ENCODE assay signal across 14 mouse cellular contexts in the genomic region with DNA sequence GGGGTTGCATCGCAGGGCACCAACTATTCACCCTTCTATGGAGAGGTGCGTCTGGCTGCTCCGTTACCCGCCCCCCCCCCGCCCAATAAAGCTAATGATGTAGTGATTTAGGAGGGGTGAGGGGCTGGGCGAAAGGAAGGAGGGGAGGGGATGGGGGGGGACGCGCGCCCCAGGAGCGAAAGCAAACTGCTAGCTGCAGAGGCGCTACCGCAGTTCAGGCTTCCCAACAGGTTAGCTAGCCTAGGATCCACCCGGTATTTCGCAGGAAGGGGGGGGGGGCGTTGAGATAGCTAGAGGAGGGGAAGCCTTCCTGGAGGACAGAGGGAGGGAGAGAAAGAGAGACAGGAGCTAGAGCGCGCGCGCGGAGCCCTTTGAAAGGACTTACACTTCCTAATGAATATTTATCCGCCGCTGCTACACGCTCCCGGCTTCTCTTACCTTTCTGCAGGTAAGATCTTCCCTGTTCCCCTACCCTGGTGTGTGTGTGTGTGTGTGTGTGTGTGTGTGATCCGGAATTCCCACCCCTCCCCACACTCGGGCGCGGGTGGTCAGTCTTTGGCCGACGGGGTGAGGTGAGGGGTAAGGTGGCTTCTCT. TPM values are rescaled to one million over a fixed set of nuclear protein-coding genes. Genes with fewer than 3 reads are reported as not detected.
DNase-seq lines count a peak whose midpoint lies in the region; ATAC-seq and TF ChIP-seq lines count a peak whose summit lies in the region.
"Had no signal": no experiment of that assay in that cellular context is flagged by ENCODE, and none has a peak within 500 bp of the region (broad histone marks: within the 10 kb centered on the region; RNA-seq: fewer than 3 reads in every experiment).

Gene Six3, plus strand, starts transcription at position 343 of the 595 bp plus-strand sequence.

- ATAC-seq in forebrain, embryonic 11.5 days (replicated peaks; ENCODE audit: low FRiP score): no peak
- ATAC-seq in midbrain, embryonic 11.5 days (ENCODE audit: low FRiP score): no peak
- no peak for ATAC-seq in cerebellum, adult (ENCODE audit: insufficient number of reproducible peaks, low FRiP score, low TSS enrichment)
- ATAC-seq: intestine, embryonic 16.5 days had no signal

- no peak within 1 kb of the TSS for H3K27ac ChIP-seq in ES-Bruce4 (ENCODE audit: insufficient read depth, low read length)
- peak within 1 kb of the TSS; percentile 68 for H3K27ac ChIP-seq in forebrain, embryonic 11.5 days (ENCODE audit: low read depth, low read length)
- H3K27ac ChIP-seq in midbrain, embryonic 11.5 days (ENCODE audit: low read depth, low read length): no peak within 1 kb of the TSS
- H3K27ac ChIP-seq: liver, embryonic 14.5 days had no signal

- no peak within 1 kb of the TSS for H3K9ac ChIP-seq in ES-Bruce4 (ENCODE audit: low read depth, poor library complexity, severe bottlenecking)
- H3K9ac ChIP-seq in forebrain, embryonic 11.5 days (ENCODE audit: low read length): peak within 1 kb of the TSS; percentile 61
- H3K9ac ChIP-seq in midbrain, embryonic 11.5 days (ENCODE audit: low read length): no peak within 1 kb of the TSS
- H3K9ac ChIP-seq: liver, embryonic 14.5 days had no signal

- TF ChIP-seq POLR2A in ES-Bruce4 (IDR thresholded peaks at IDR 0.05; ENCODE audit: insufficient read depth, low read length): no peak

- no peak for TF ChIP-seq CTCF in ES-Bruce4 (IDR thresholded peaks at IDR 0.05; ENCODE audit: low read depth, low read length)

- WGBS in forebrain, embryonic 11.5 days: under 1% methylated on average over 28 of the region's 30 CpGs
- 2% methylated on average over 29 of the region's 30 CpGs for WGBS in midbrain, embryonic 11.5 days

- peak; percentile 67 for DNase-seq in R1 (ENCODE audit: low read depth, low spot score)
- DNase-seq in forebrain, embryonic 11.5 days (ENCODE audit: low spot score): peak; percentile 59
- peak; percentile 92 for DNase-seq in midbrain, embryonic 11.5 days (ENCODE audit: low spot score, missing footprints)
- no peak for DNase-seq in cerebellum, postnatal 25 days
- DNase-seq in neural tube, embryonic 10.5 days (ENCODE audit: extremely low spot score, low spot score): no peak
- DNase-seq in ovary, adult 18-20 months (ENCODE audit: low spot score): no peak
- DNase-seq: adrenal gland, postnatal 36 days; cerebellum, adult 11-12 months; heart, adult 18-20 months had no signal

- H3K27me3 ChIP-seq in ES-Bruce4 (ENCODE audit: control insufficient read depth, insufficient read depth, low read length, poor library complexity, severe bottlenecking): peaks cover 60% of the 10 kb centered on the region
- H3K27me3 ChIP-seq in forebrain, embryonic 11.5 days (ENCODE audit: control insufficient read depth, insufficient read depth, low read length): peaks cover 84% of the 10 kb centered on the region
- H3K27me3 ChIP-seq in midbrain, embryonic 11.5 days (ENCODE audit: control insufficient read depth, insufficient read depth, low read length): peaks cover 99% of the 10 kb centered on the region

- peak within 1 kb of the TSS; percentile 71 for H3K4me2 ChIP-seq in forebrain, embryonic 11.5 days (ENCODE audit: low read depth, low read length, severe bottlenecking)
- peak within 1 kb of the TSS; percentile 34; the same call in 1 of the 2 replicates for H3K4me2 ChIP-seq in midbrain, embryonic 11.5 days

- H3K4me3 ChIP-seq in ES-Bruce4 (ENCODE audit: low read depth, low read length): peak within 1 kb of the TSS; percentile 39
- peak within 1 kb of the TSS; percentile 46 for H3K4me3 ChIP-seq in forebrain, embryonic 11.5 days (ENCODE audit: low read depth, low read length)
- H3K4me3 ChIP-seq in midbrain, embryonic 11.5 days (ENCODE audit: low read depth, low read length): peak within 1 kb of the TSS; percentile 13

- 0 out of 2 replicates have a peak, but pooled peaks cover 4% of the 10 kb centered on the region for H3K9me3 ChIP-seq in ES-Bruce4 (replicated peaks; ENCODE audit: control insufficient read depth, insufficient read depth, low read length, poor library complexity, severe bottlenecking)
- H3K9me3 ChIP-seq in forebrain, embryonic 11.5 days (ENCODE audit: control insufficient read depth, low read length): no peaks in the 10 kb centered on the region
- H3K9me3 ChIP-seq in midbrain, embryonic 11.5 days (ENCODE audit: control insufficient read depth, low read length): no peaks in the 10 kb centered on the region

- H3K4me1 ChIP-seq in ES-Bruce4 (ENCODE audit: control insufficient read depth, insufficient read depth, low read length): peaks cover 2% of the 10 kb centered on the region
- peaks cover 22% of the 10 kb centered on the region for H3K4me1 ChIP-seq in forebrain, embryonic 11.5 days (replicated peaks; ENCODE audit: control insufficient read depth, insufficient read depth, low read length)
- H3K4me1 ChIP-seq in midbrain, embryonic 11.5 days (ENCODE audit: control insufficient read depth, insufficient read depth, low read length): peaks cover 25% of the 10 kb centered on the region

- H3K36me3 ChIP-seq in ES-Bruce4 (ENCODE audit: control insufficient read depth, insufficient read depth, low read length, poor library complexity, severe bottlenecking): no peaks in the 10 kb centered on the region
- no peaks in the 10 kb centered on the region for H3K36me3 ChIP-seq in forebrain, embryonic 11.5 days (ENCODE audit: control insufficient read depth, insufficient read depth, low read length)
- no peaks in the 10 kb centered on the region for H3K36me3 ChIP-seq in midbrain, embryonic 11.5 days (ENCODE audit: control insufficient read depth, insufficient read depth, low read length)

- no peak for TF ChIP-seq EP300 in ES-Bruce4 (IDR thresholded peaks at IDR 0.05; ENCODE audit: insufficient read depth, low read depth, low read length)

RNA-seq across cellular contexts. Expression of gene Six3, which starts in this region (rescaled TPM):
- 0.26 TPM in 1 of 2 replicates, not detected in the other for polyA plus RNA-seq in ES-Bruce4 (2011; ENCODE audit: insufficient read depth, insufficient read length, low read depth, missing spikeins)
- polyA plus RNA-seq in forebrain, embryonic 11.5 days (2014; fragmentation: Nextera tagmentation; extraction: Ambion mirVana): 17.1 and 17.5 TPM in 2 replicates
- 6.7 and 10.7 TPM in 2 replicates for polyA plus RNA-seq in midbrain, embryonic 11.5 days (2014; fragmentation: Nextera tagmentation; extraction: Ambion mirVana)
- polyA plus RNA-seq: intestine, embryonic 16.5 days; stomach, embryonic 16.5 days had no signal

Comparison
In these comparisons a context has a peak if more than half of its experiments do, and no peak if none do; other contexts are left out.
1. DNase-seq: peak in R1 (single experiment), forebrain, embryonic 11.5 days (single experiment) and midbrain, embryonic 11.5 days (single experiment); none in cerebellum, postnatal 25 days (0 of 2), neural tube, embryonic 10.5 days (single experiment) and ovary, adult 18-20 months (single experiment).
2. Peak in every context shown above with its lines, with median percentiles within 50 percentile points of each other: H3K4me3 ChIP-seq.